Mouse (Mus musculus) hindlimb bud, embryonic 11.5 days (tissue): ENCODE measurements around the gene Armc8.

ENCODE experiments used
- DNase-seq: peaks from one replicate; pipeline ENCODE4 v3.0.0-alpha.2; 2012; ENCODE audit warnings: low read depth, low spot score; ENCODE audit errors: extremely low spot score

Gene Armc8

DNA sequence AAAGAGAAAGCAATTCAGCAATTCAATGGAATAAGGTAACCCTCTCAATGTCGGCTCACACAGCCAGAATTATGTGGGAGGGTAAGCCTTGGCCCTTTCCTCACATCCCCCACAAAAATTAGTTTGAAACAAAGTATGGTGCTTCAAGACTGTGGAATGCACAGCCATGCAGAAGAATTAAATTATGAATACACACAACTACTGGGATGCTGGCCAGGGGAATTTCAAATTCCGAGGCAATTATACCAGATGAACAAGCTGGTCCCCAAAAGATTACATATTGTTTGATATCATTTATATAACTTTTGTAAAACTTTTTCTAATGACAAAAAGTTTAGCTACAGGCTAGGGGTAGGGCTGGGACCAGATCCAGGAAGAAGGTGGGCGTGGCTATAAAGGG is 121.4 kb downstream of the Armc8 start:
- DNase-seq = no peak

DNA sequence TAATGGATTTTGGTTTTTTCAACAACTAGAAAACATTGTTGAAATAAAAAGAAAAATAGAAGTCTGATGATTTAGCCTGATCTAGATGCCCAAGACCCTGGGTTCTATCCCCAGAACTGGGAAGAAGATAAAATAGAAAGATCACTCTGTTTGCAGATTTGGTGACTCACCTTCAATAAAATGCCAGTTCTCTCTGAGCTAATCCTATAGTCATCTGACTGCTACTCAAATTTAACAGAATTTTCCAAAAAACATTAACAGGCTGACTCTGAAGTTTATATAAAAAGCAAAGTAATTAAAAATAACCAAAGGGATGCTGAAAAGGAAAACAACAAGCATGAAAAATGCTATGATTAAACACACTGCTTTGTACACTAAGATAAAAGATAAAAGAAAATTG is 122.4 kb downstream of the Armc8 start:
- no peak for DNase-seq

DNA sequence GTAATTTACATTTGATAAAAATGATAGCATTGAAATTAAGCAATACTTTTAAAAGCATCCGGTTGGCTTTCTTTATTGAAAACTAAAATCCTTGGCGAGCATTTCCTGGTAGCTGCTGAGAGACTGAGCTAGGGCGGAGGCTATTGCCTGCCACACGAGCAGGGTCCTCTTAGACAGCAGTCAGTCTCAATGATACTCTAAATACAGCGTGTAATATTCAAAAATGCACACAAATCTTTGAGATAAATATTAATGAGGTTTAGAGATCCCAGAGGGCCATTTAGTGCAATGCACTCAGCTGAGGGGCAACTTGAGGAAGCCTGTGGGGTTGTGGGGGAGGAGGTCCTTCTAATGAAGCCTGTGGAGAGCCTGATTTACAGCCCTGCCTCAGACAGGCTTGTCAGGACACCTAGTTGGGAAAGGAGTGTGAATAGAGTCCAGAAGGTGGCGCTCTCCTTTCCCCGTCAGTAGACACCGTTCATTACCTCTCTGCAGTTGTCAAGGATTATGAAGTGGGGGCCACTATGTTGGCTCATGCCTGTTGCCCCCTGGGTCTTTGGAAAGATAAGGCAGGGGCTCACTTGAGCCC is 124.0 kb downstream of the Armc8 start:
- DNase-seq = no peak

DNA sequence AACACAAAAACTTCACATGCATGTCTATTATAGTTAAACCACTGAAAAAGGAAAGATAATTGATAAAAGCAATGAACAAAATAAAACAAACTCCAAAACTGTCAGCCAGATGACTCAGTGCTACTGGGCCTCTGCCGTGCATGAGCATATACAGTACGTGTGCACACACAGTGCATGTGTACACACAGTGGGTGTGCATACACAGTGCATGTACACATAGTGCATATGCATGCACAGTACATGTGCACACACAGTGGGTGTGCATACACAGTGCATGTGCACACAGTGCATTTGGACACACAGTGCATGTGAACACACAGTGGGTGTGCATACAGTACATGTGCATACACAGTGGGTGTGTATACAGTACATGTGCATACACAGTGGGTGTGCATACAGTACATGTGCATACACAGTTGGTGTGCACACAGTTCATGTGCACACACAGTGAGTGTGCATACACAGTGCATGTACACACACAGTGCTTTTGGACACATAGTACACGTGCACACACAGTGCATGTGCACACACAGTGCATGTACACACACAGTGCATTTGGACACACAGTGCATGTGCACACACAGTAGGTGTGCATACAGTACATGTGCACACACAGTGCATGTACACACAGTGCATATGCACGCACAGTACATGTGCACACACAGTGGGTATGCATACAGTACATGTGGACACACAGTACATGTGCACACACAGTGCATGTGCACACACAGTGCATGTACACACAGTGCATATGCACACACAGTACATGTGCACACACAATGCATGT is 126.9 kb downstream of the Armc8 start:
- DNase-seq = no peak

DNA sequence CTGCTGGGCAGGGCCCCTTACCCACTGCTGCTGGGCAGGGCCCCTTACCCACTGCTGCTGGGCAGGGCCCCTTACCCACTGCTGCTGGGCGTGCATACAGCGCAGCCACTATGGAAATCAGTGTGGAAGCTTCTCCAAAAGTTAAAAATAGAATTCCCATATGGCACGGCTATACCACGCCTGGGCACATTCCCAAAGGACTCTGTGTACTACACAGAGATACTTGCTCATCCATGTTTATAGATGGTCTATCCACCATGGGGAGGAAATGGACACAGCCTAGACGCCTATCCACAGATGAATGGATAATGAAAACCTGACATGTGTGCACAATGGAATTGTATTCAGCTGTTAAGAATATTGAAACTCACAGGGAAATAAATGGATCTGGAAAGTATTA is 127.8 kb downstream of the Armc8 start:
- DNase-seq = no peak

DNA sequence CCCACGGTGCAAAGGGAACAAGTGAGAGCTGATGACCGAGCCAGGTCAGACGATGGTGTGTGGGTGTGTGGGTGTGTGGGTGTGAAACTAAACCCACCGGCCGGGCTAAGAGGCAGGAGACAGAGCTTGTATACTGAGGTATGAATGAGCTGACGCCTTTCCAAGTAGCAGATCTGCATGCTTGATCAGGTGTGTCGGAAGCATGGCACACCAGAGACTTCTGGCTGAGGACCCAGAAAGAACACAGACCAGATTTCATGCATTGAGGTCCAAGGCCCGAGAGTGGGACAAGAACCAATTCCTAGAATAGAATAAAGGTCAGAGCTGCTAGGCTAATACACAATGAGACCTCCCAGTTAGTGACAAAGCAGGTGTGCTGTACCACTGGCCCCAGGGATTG is 129.6 kb downstream of the Armc8 start:
- no peak for DNase-seq

DNA sequence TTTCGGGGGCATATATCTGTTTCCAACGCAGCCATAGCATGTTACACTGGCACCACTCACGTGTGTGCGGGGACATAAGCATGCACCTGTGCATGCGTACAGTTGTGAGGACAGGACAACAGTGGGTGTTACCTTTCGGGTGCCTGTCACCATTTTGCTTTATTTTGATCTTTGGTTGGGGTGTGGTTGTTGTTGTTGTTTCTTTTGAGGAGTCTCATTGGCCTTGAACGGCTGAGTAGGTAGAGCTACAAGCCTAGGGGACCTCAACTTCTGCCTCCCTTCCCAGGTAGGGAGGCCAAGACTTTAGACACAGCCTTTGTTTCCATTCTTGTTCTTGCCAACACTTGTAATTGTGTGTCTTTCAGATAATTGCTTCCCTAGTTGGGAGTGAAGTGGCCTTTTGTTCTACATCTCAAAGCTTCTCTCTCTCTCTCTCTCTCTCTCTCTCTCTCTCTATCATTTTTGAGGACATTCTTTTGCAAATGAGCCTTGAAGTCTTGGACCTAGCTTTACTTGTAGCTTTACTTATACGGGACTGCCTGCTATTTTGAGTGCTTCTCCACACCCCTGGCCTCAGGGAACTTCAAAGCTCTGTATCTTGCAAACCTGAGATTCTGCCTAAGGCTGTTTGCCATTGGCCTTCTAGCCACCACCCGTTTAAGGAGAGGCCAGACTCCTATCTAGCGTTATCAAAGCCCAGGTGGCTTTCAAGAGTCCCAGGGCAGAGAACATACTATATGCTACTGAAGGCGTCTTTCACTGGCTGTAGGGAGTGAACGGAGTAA is 130.7 kb downstream of the Armc8 start:
- DNase-seq = no peak

GRCm38 (mm10) chr9:99437031-99437764 is 131.5 kb downstream of the Armc8 start, which contains the start of gene Mras:
TSS of gene Mras (minus strand) at chr9:99437381.
- DNase-seq = no peak

DNA sequence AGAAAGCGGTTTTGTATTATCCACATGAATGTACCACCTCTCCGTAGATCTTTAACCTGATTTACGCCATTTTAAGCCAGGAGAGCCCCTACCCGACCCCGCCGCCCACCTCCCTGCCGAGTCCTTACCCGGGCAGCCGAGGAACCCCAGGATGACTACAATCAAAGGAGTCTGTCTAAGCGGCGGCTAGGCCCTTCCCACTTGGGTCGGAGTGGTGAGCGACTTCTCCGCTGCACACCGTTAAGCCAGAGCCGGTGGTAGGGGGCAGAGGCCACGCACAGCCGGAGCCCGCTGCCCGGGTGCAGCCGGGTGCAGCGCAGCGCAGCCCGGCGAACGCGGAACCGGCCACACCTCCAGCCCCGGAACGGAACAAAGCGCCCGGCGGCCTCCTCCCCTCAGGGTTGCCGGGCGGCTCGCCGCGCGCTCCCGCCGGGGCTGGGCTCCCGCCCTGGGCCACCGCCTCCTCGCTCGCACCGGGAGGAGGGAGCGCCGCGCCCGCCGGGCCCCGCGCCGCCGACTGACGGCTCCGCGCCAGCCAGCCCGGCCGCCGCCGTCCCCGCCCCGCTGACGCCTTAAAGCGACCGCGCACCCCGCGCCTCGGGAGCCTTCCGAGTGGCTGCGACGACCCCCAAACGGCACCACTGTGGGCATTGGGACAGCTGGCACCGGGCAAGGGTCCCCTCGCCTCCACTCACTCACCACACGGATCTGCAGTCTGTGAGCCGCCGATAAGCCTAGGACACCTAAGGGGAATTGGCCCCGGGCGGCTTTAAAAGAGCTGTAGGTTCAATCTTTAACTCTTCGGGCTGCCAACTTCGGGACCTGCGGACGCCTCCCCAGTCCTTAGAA is 132.3 kb downstream of the Armc8 start:
- no peak for DNase-seq

DNA sequence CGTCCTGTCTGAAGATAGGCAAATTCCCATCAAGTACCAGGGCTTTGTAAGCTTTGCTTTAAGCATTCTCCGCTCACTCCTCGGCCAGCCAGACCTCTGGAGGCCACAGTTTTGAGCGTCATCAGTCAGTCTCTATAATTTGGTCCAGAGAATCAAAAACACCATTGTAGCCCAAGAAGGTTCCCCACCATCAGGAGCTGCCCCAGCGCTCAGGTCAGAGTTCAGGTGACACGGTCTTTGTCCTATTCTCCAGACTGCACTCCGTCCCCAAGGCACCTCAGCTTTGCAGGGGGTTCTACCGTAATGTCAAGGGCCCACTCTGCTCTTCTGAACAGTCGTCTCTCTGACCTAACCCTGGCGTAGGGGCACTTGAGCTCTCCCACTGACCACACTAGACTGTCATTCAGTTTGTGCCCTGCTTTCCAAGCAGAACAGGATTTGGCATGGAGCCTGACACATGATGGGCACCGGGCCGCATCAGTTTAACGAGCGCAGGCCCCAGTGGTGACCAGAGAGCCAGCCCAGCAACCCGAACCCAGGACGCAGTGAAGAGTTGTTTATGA is 133.0 kb downstream of the Armc8 start:
- no peak for DNase-seq

DNA sequence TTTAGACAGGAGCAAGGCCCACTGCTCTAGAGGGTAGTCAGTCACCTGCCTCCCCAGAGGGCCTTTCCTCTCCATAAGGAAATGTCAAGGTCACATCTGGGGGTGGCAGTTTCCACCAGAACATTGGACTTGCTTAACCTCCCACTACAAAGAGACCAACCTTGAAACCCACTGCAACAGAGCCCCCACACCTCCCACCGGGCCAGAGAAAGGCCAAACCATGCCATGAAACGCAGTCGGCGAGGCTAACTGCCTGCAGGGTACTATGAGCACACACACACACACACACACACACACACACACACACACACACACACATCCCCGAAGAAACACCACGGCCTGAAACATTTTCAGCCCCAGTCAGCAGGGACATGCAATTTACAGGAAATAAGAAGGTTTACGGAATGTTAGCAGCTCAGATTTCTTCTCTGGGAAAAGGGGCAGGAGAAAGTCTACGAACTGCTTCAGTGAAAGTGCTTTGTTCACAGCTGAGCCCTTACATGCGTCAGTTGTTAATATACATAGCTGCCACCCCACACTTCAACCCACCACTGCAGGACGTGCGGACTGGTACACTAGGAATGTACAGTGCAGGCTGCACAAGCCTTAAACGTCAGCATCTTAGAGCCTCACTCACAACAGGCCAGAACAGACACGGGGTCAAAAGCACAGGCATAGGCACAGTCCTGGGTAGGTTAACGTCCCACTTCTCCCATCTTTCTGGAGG is 133.6 kb downstream of the Armc8 start:
- no peak for DNase-seq

- no peak for DNase-seq
Measured at GRCm38 (mm10) chr9:99432478-99432877, 136.2 kb downstream of the Armc8 start.

- no peak for DNase-seq
Measured at GRCm38 (mm10) chr9:99431963-99432362, 136.7 kb downstream of the Armc8 start.

GRCm38 (mm10) chr9:99431346-99431745 is 137.4 kb downstream of the Armc8 start:
- no peak for DNase-seq

GRCm38 (mm10) chr9:99430806-99431205 is 137.9 kb downstream of the Armc8 start:
- no peak for DNase-seq

- no peak for DNase-seq
Measured at GRCm38 (mm10) chr9:99429845-99430244, 138.9 kb downstream of the Armc8 start.

DNA sequence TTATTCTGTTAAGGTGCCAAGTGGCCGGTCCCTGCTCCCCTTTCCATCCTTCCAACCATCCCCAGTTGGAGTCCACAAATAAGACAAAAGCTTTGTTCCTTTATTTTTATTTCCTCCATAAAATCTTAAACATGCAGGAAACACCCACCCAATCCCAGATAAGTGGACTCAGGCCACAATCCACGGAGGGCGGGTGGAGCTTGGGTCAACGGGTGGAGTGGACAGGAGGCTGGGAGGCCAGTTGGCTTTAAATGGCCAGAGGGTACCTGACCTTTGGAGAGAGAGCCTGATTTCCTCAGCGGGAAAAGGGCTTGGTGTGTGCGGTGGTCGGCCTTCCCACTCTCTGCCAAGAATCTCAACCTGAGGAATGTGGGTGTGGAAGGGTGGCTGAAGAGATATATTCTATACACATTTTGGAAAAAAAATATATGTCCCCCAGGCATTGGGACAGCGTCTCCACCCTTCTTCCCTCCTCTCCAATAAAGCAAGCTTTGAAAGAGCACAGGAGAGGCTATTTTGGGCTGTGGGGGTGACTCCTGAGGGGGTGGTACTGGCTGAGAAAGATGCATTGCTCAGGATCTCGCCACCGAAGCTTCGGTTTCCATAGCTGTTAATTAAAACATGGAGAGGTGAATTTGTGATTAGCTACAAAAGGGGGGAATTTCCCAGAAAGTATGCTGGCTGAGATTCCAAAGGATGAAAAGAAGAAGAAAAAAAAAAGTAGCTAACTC is 139.9 kb downstream of the Armc8 start:
- no peak for DNase-seq
